Mouse (Mus musculus) subcutaneous adipose tissue, adult 2 months (tissue): Measurements from ENCODE around the gene Gm20823. TPM values are rescaled to one million over a fixed set of nuclear protein-coding genes. Genes with fewer than 3 reads are reported as not detected.

Experiments used
- polyA plus RNA-seq: library from polyadenylated mRNA; depleted of rRNA; stranded (reverse); fragments of >200 nt; gene quantifications from 2 replicates; pipeline ENCODE4 v1.2.3, GENCODE M21; 2012; ENCODE audit warnings: low replicate concordance; rRNA removed

Gm20823 gene
- polyA plus RNA-seq, result not detected in 2 replicates

DNA sequence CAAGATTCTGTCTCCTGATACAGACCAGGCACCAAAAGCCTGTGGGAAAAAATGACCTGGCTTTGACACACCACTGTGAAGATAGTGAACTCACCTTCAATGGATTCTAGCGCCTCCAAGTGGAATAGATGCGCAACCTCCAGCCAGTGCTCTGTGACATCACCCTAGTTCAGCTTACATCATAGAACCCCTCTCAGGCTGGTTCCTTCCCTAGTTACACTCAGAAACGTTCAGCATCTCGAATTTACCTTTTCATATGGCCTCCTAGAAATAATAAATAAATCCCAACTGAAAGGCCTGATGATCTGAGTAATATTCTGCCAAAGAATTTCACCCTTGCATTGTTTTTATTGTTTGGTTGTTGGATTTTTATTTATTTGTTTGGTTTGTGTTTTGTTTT, at the start of gene Gm20823:
TSS of gene Gm20823 (minus strand) at position 101 of the 400 bp plus-strand sequence.

